Mouse (Mus musculus) neural tube, embryonic 15.5 days (tissue): ENCODE measurements at regions not wholly inside any gene's neighbourhood (a gene's known extent, or its start where the extent isn't known, plus 50 kb on each side); places are given as distances from the start of the nearest gene placed in this dataset.

Experiments
- ATAC-seq: fragments of 200-750 bp; cut with Nextera tagmentation; 2 replicates; pipeline ENCODE4 v1.8.0; 2017; ENCODE audit warnings: mild to moderate bottlenecking, moderate TSS enrichment, moderate library complexity; ENCODE audit not compliant: low FRiP score
- H3K27ac ChIP-seq: fragments of 300-500 bp; sonication (generic); replicated peaks from 2 replicates; pipeline ENCODE4 v1.5.1; 2015; ENCODE audit warnings: mild to moderate bottlenecking, inconsistent platforms
- H3K27me3 ChIP-seq: fragments of 300-500 bp; sonication (generic); replicated peaks from 2 replicates; pipeline ENCODE4 v1.6.1; 2015; ENCODE audit warnings: inconsistent platforms
- H3K36me3 ChIP-seq: fragments of 300-500 bp; sonication (generic); 2 replicates; pipeline ENCODE4 v1.6.1; 2015; ENCODE audit warnings: inconsistent platforms
- H3K4me1 ChIP-seq: fragments of 300-500 bp; sonication (generic); 2 replicates; pipeline ENCODE4 v1.6.1; 2015; ENCODE audit warnings: inconsistent platforms
- H3K4me2 ChIP-seq: fragments of 300-500 bp; sonication (generic); 2 replicates; pipeline ENCODE4 v1.6.1; 2015; ENCODE audit warnings: inconsistent platforms, mild to moderate bottlenecking, moderate library complexity
- H3K4me3 ChIP-seq: fragments of 300-500 bp; sonication (generic); replicated peaks from 2 replicates; pipeline ENCODE4 v1.5.1; 2015; ENCODE audit warnings: mild to moderate bottlenecking, inconsistent platforms
- H3K9ac ChIP-seq: fragments of 300-500 bp; sonication (generic); replicated peaks from 2 replicates; pipeline ENCODE4 v1.6.1; 2015; ENCODE audit warnings: mild to moderate bottlenecking, inconsistent platforms
- H3K9me3 ChIP-seq: fragments of 300-500 bp; sonication (generic); replicated peaks from 2 replicates; pipeline ENCODE4 v1.6.1; 2016; ENCODE audit warnings: inconsistent platforms
- WGBS: fragments of 180-500 bp; shearing (Covaris S2); methylation state at CpG from one replicate; pipeline ENCODE4 v1.1.7; 2015; ENCODE audit warnings: mixed read lengths; 5-methylcytosine and 5-hydroxymethylcytosine counted together

DNA sequence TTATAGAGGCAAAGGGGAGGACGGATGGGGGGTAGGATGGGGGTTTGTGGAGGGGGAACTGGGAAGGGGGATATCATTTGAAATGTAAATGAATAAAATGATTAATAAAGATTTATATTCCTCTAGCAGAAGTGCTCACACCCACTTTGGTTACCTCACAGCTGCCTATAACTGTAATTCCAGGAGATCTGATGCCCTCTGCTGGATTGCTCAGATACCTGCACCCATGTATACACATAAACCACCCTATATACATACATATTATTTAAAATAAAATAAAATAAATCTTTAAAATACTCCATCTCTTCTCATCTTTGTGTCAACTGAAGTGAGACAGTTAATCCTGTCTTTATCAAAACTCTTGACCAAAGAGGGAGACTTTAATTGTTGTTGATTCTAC, 1031.9 kb downstream of the Gsdmc2 start:
- no peak for ATAC-seq

GRCm38 (mm10) chr15:62812026-62812425, 1033.0 kb downstream of the Gsdmc2 start:
- Histone ChIP-seq H3K9ac (no peak overlapping the region), H3K36me3 (no peaks in the 10 kb centered on the region), H3K27me3 (no peaks in the 10 kb centered on the region), H3K4me1 (no peaks in the 10 kb centered on the region), H3K4me2 (no peak overlapping the region), H3K4me3 (no peak overlapping the region), H3K27ac (no peak overlapping the region), H3K9me3 (no peaks in the 10 kb centered on the region)
- 64% methylated on average over 2 of the region's 2 CpGs for WGBS
- no peak for ATAC-seq

More for the DNA sequence above, 1031.9 kb downstream of the Gsdmc2 start:
- no peaks in the 10 kb centered on the region for H3K36me3 ChIP-seq
- no peaks in the 10 kb centered on the region for H3K4me1 ChIP-seq
- no peak overlapping the region for H3K4me3 ChIP-seq
- H3K9me3 ChIP-seq: no peaks in the 10 kb centered on the region
- H3K27ac ChIP-seq: no peak overlapping the region
- WGBS: 88% methylated on average over 1 of the region's 1 CpGs
- no peak overlapping the region for H3K9ac ChIP-seq
- H3K4me2 ChIP-seq: no peak overlapping the region
- H3K27me3 ChIP-seq: no peaks in the 10 kb centered on the region

DNA sequence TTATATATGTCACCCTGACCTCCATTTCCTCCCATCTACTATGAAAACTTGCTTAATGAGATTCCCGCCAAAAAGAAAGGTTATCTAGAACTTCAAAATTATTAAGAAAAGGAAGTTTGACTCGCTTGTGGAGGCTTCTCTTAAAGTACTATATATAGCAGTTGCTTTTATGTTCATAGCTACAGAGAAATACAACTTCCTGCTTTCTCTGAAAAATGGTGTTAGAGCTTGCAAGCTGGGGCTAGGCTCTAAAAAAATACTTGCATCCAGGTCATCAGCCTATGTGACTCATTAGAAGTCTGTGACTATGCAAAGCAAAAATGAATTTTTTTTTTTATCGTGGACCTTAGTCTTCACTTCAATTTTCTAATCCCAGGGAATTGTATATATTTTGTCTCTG, 1035.7 kb downstream of the Gsdmc2 start:
- Histone ChIP-seq H3K36me3 (no peaks in the 10 kb centered on the region), H3K9ac (no peak overlapping the region), H3K4me3 (no peak overlapping the region), H3K27ac (no peak overlapping the region), H3K4me2 (no peak overlapping the region), H3K4me1 (no peaks in the 10 kb centered on the region), H3K9me3 (no peaks in the 10 kb centered on the region), H3K27me3 (no peaks in the 10 kb centered on the region)
- no peak for ATAC-seq
- WGBS: 86% methylated on average over 3 of the region's 3 CpGs

GRCm38 (mm10) chr15:62808087-62808808, 1036.7 kb downstream of the Gsdmc2 start:
- H3K27me3 ChIP-seq: no peaks in the 10 kb centered on the region

GRCm38 (mm10) chr15:62807364-62807763, 1037.6 kb downstream of the Gsdmc2 start:
- H3K4me2 ChIP-seq: no peak overlapping the region
- no peak overlapping the region for H3K9ac ChIP-seq
- no peak overlapping the region for H3K4me3 ChIP-seq
- no peak for ATAC-seq
- H3K4me1 ChIP-seq: no peaks in the 10 kb centered on the region
- no peaks in the 10 kb centered on the region for H3K9me3 ChIP-seq
- H3K27ac ChIP-seq: no peak overlapping the region
- no peaks in the 10 kb centered on the region for H3K36me3 ChIP-seq
- WGBS: 60% methylated on average over 1 of the region's 1 CpGs
- no peaks in the 10 kb centered on the region for H3K27me3 ChIP-seq

More at GRCm38 (mm10) chr15:62808087-62808808, 1036.7 kb downstream of the Gsdmc2 start:
- Histone ChIP-seq H3K4me2 (no peak overlapping the region), H3K4me3 (no peak overlapping the region), H3K4me1 (no peaks in the 10 kb centered on the region), H3K9me3 (no peaks in the 10 kb centered on the region), H3K36me3 (no peaks in the 10 kb centered on the region), H3K27ac (no peak overlapping the region), H3K9ac (no peak overlapping the region)
- WGBS: 93% methylated on average over 4 of the region's 4 CpGs
- ATAC-seq: no peak

DNA sequence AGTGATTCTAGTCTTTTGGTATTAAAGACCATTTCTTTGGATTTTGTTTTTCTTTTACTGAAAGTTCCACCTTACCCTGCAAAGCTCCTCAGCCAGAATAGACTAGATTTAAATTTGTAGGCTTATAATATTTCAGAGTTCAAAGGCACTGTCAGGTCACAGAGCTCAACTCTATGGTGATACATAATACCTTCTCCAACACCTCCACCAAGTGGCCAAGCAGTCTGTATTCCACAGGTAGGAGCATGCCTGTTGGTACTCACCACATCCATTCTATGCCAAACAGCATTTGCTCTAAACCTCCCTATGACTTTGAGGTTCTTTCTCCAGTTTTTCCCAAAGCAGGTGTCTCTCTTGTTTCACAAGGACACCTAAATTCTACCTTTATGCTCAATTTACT, 1042.2 kb downstream of the Gsdmc2 start:
- H3K9me3 ChIP-seq: no peaks in the 10 kb centered on the region
- H3K4me3 ChIP-seq: no peak overlapping the region
- no peak overlapping the region for H3K4me2 ChIP-seq
- no peaks in the 10 kb centered on the region for H3K36me3 ChIP-seq
- no peaks in the 10 kb centered on the region for H3K27me3 ChIP-seq
- ATAC-seq: no peak
- H3K4me1 ChIP-seq: no peaks in the 10 kb centered on the region
- H3K9ac ChIP-seq: no peak overlapping the region
- H3K27ac ChIP-seq: no peak overlapping the region

- H3K27me3 ChIP-seq: no peaks in the 10 kb centered on the region
- no peak overlapping the region for H3K27ac ChIP-seq
- no peaks in the 10 kb centered on the region for H3K4me1 ChIP-seq
- 82% methylated on average over 4 of the region's 4 CpGs for WGBS
- no peaks in the 10 kb centered on the region for H3K36me3 ChIP-seq
- ATAC-seq: no peak
- no peak overlapping the region for H3K9ac ChIP-seq
- no peak overlapping the region for H3K4me2 ChIP-seq
- H3K4me3 ChIP-seq: no peak overlapping the region
- H3K9me3 ChIP-seq: no peaks in the 10 kb centered on the region
Measured at GRCm38 (mm10) chr15:62798731-62799130, 1046.2 kb downstream of the Gsdmc2 start.

- Histone ChIP-seq H3K9ac (no peak overlapping the region), H3K36me3 (no peaks in the 10 kb centered on the region), H3K4me3 (no peak overlapping the region), H3K4me1 (no peaks in the 10 kb centered on the region), H3K9me3 (no peaks in the 10 kb centered on the region), H3K27me3 (no peaks in the 10 kb centered on the region), H3K4me2 (no peak overlapping the region), H3K27ac (no peak overlapping the region)
- ATAC-seq: no peak
- WGBS: 94% methylated on average over 5 of the region's 5 CpGs
Measured at GRCm38 (mm10) chr15:62793569-62793968, 1051.4 kb downstream of the Gsdmc2 start.

GRCm38 (mm10) chr15:62792084-62792483, 1052.9 kb downstream of the Gsdmc2 start:
- no peaks in the 10 kb centered on the region for H3K4me1 ChIP-seq
- H3K4me3 ChIP-seq: no peak overlapping the region
- H3K9me3 ChIP-seq: no peaks in the 10 kb centered on the region
- H3K27me3 ChIP-seq: no peaks in the 10 kb centered on the region
- H3K4me2 ChIP-seq: no peak overlapping the region
- no peak for ATAC-seq
- whole genome bisulfite sequencing: 73% methylated on average over 1 of the region's 1 CpGs
- H3K27ac ChIP-seq: no peak overlapping the region
- H3K9ac ChIP-seq: no peak overlapping the region
- H3K36me3 ChIP-seq: no peaks in the 10 kb centered on the region

DNA sequence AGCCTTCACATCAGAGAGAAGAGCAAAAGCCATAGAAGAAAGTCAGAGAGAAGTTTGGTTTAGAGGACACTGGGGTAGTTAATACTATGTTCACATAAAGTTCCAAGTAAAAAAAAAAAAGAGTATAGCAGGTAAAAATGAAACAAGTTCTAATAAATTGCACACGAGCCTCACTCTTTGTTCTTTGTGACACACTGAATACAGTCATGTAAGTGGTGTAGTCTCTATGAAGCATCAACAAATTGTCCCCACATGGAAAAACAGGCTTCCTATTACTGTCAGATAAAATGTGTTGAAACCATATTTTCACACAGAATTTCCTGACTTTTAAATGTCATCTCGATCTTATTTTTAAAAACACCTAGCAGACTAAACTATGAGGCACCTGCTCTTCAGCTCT, 1057.2 kb downstream of the Gsdmc2 start:
- WGBS: 86% methylated on average over 2 of the region's 2 CpGs

GRCm38 (mm10) chr15:62786315-62786714, 1058.7 kb downstream of the Gsdmc2 start:
- H3K4me1 ChIP-seq: no peaks in the 10 kb centered on the region
- no peaks in the 10 kb centered on the region for H3K9me3 ChIP-seq
- ATAC-seq: no peak
- no peak overlapping the region for H3K4me3 ChIP-seq
- H3K9ac ChIP-seq: no peak overlapping the region
- no peak overlapping the region for H3K27ac ChIP-seq
- no peak overlapping the region for H3K4me2 ChIP-seq
- no peaks in the 10 kb centered on the region for H3K36me3 ChIP-seq
- WGBS: 75% methylated on average over 1 of the region's 1 CpGs
- no peaks in the 10 kb centered on the region for H3K27me3 ChIP-seq

More for the DNA sequence above, 1057.2 kb downstream of the Gsdmc2 start:
- Histone ChIP-seq H3K4me1 (no peaks in the 10 kb centered on the region), H3K9ac (no peak overlapping the region), H3K4me2 (no peak overlapping the region), H3K9me3 (no peaks in the 10 kb centered on the region), H3K27me3 (no peaks in the 10 kb centered on the region), H3K27ac (no peak overlapping the region), H3K36me3 (no peaks in the 10 kb centered on the region), H3K4me3 (no peak overlapping the region)
- no peak for ATAC-seq

DNA sequence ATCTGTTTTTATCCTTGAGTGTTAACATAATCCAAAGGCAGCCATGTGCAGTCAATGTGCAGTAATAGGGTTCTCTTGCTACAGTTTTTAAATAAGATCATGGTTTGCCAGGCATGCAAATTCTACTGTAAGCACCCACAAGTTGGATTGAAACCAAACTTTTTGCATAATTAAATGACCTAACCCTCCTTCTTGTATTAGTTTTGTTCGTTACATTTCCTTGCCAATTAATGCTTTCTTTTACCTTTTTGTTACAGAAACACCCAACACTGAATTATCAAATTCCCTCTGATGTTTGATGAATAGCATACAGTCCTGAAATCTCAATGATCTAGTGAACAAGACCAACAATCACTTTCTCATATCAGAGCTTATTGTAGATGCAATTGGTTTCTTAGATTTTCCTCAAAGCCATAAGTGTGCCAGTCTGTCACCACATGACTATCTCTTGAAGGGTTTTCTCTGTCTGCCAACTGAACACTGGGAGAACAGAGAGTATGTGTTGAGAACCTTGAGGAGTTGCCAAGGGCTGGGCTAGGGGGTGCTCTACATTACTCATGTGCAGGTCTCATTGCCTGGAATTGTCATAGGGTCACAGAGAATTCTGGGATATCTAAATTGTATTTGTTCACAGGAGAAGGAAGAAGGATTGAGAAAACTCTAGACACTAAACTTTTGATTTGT, 1060.4 kb downstream of the Gsdmc2 start:
- Histone ChIP-seq H3K4me3 (no peak overlapping the region), H3K27me3 (no peaks in the 10 kb centered on the region), H3K4me1 (no peaks in the 10 kb centered on the region), H3K36me3 (no peaks in the 10 kb centered on the region), H3K9me3 (no peaks in the 10 kb centered on the region), H3K27ac (no peak overlapping the region), H3K4me2 (no peak overlapping the region), H3K9ac (no peak overlapping the region)
- ATAC-seq: no peak
- 67% methylated on average over 1 of the region's 1 CpGs for WGBS
